Mouse (Mus musculus) liver, postnatal 0 days (tissue): Measurements from ENCODE around the gene Gata1.

Experiments
- CTCF ChIP-seq: sonication (generic); IDR thresholded peaks from 2 replicates; pipeline ENCODE4 v1.5.1; 2016; ENCODE audit warnings: antibody characterized with exemption, low read depth
- EP300 ChIP-seq: IDR thresholded peaks from 2 replicates; pipeline ENCODE4 v1.6.1; 2016; ENCODE audit warnings: antibody characterized with exemption, low read depth, mild to moderate bottlenecking

- TF ChIP-seq CTCF (no peak), EP300 (no peak)
Observed at GRCm38 (mm10) chrX:7926266-7926665, 51.6 kb downstream of the Gata1 start.
